Mouse (Mus musculus) cortical plate, adult 2 months (tissue): Measurements from ENCODE around the gene Rrp1. TPM values are rescaled to one million over a fixed set of nuclear protein-coding genes. Genes with fewer than 3 reads are reported as not detected.

Source experiments
- H3K27ac ChIP-seq: fragments of 200-500 bp; 2 replicates; pipeline ENCODE4 v1.5.1; 2012; ENCODE audit warnings: low read length, control low read depth, inconsistent platforms; ENCODE audit not compliant: insufficient read depth
- H3K4me1 ChIP-seq: fragments of 200-500 bp; 2 replicates; pipeline ENCODE4 v1.6.1; 2011; ENCODE audit warnings: low read length; ENCODE audit not compliant: control insufficient read depth, insufficient read depth
- H3K4me3 ChIP-seq: fragments of 200-500 bp; 2 replicates; pipeline ENCODE4 v1.5.1; 2011; ENCODE audit warnings: mild to moderate bottlenecking, low read length, control low read depth; ENCODE audit not compliant: insufficient read depth
- CTCF ChIP-seq: fragments of 200-500 bp; IDR thresholded peaks from 2 replicates; pipeline ENCODE4 v1.5.1; 2011; ENCODE audit warnings: mild to moderate bottlenecking, control low read depth, low read length; ENCODE audit not compliant: insufficient read depth; ENCODE audit errors: extremely low read depth
- POLR2A ChIP-seq: fragments of 200-500 bp; IDR thresholded peaks from 2 replicates; pipeline ENCODE4 v1.6.1; 2011; ENCODE audit warnings: mild to moderate bottlenecking, low read length, control low read depth; ENCODE audit not compliant: insufficient read depth; ENCODE audit errors: extremely low read depth
- polyA plus RNA-seq: library from polyadenylated mRNA; depleted of rRNA; stranded (reverse); fragments of >200 nt; gene quantifications from 2 replicates; pipeline ENCODE4 v1.2.3, GENCODE M21; 2012

Rrp1 gene
- polyA plus RNA-seq, 1 experiment, result 519 TPM

DNA sequence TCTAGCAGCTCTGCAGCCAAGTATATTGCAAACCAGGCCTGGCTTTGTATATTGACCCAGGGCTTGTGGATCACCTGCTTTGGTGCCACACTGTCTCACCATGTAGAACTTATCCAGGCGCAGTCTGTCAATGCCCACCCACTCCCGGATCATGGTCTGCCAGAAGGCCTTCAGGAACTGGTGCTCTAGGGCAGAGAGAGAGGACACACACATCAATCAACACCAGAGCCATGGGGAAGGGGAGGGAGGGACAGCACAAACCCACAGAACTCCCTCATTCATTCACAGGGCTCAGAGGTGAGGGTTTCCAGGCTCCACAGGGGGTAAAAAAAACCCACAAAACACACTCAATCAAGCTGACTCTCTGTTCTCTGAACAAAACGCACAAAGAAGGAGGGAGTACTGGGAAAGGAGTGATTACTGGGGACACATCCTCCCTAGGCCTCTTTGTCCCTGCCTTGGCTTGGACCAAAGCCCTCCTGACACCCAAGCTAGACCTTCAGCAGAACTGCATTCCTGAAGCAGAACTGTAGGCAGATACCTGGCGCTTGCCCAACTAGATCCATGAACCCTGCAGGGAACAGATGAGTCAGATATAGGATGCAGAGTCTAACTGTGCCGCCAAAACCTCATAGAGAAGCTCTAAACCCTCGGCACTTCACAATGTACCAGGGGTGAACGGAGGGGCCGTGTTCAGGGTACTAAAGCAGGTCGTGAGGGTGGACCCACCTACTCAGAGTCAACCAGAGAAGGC, 3.6 kb downstream of the Rrp1 start:
- no peak overlapping the region for H3K27ac ChIP-seq
- 0 out of 2 replicates have a peak, but pooled peaks cover 2% of the 10 kb centered on the region for H3K4me1 ChIP-seq
- no peak overlapping the region for H3K4me3 ChIP-seq
- TF ChIP-seq POLR2A (no peak), CTCF (no peak)

DNA sequence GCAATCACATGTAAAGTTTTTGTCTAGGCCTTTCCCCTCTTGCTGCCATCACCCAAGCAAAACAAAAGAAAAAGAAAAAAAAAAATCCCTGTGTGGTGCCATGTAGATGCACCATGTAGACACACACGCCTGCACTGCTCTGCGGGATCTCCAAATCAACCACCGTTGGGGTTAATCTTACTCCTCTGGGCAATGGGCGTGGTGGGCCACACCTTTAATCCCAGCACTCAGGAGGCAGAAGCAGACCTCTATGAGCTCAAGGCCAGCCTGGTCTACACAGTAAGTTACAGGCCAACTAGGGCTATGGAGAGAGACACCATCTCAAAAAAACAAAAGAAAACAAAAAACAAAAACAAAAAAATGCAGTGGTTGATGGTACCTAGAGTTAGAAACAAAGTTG, 5.7 kb downstream of the Rrp1 start:
- no peak overlapping the region for H3K27ac ChIP-seq
- H3K4me1 ChIP-seq, result 0 out of 2 replicates have a peak, but pooled peaks cover 2% of the 10 kb centered on the region
- no peak overlapping the region for H3K4me3 ChIP-seq
- TF ChIP-seq CTCF, result no peak
- no peak for TF ChIP-seq POLR2A

DNA sequence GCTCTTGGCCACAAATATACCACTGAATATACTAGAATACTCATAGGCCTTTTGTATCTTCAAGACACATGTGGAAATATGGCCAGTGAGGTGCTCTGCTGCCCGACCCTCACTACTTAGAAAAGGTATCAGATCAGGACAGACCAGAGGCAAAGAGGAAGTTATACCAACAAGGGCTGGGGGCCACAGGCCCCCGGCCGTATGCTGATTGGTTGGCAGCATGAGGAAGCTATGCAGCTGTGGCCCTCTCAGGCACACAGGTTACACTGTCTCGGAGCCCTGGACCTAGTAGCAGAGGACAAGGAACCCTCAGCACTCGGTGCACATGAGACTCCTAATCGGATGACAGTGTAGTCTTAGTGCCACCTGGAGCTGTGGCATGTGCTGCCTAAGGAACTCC, 6.7 kb downstream of the Rrp1 start:
- TF ChIP-seq CTCF (no peak), POLR2A (no peak)
- Histone ChIP-seq H3K4me1 (no peaks in the 10 kb centered on the region), H3K4me3 (no peak overlapping the region), H3K27ac (no peak overlapping the region)

DNA sequence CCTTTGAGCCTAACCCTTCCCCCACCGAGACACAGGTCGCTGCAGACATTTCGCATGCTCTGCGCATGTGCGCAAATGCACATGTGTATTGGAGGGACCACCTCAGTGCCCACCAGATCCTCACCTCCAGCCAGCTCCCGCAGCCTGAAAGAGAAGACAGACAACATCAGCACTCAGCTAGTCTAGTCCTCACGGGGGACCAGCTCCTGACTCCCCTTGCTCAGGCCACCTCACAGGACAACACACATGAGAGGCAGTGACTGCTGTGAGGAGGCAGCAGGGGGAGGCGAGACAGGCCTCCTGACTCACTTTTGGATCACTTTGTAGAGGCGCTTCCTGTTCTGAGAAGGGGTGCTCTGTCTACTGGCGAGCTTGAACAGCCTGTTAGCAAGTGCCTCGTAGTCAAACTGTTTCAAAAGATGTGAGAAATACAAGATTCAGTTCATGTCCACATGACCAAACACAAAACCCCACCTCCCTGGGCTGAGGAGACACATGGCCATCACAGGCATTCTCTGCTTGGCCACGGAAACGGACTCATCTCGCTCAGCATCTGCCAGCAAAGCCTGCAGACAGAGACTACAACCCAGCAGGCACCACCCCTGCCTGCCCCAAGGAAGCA, 10.4 kb downstream of the Rrp1 start:
- TF ChIP-seq CTCF (no peak), POLR2A (no peak)
- Histone ChIP-seq H3K4me3 (no peak overlapping the region), H3K27ac (no peak overlapping the region), H3K4me1 (no peaks in the 10 kb centered on the region)

DNA sequence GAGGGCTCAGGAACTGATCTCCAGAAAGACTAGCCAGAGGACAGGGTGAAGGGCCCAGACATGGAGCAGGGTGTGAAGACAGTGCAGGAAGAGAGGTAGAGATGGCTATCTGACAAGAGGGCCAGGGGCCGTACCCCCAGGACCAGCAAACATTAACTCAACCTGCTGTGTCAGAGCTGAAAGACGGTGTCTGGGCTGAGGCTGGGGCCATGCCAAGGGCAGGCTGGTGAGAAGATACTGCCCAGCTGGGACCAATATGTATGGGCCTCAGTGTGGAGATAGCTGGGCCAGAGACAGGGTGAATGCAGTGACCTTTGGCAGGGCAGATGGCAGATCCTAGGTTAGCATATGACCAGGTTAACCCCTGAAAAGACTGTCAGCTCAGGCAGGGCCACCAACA, 11.7 kb downstream of the Rrp1 start:
- Histone ChIP-seq H3K27ac (no peak overlapping the region), H3K4me1 (0 out of 2 replicates have a peak, but pooled peaks cover 1% of the 10 kb centered on the region), H3K4me3 (no peak overlapping the region)
- TF ChIP-seq POLR2A (no peak), CTCF (no peak)

DNA sequence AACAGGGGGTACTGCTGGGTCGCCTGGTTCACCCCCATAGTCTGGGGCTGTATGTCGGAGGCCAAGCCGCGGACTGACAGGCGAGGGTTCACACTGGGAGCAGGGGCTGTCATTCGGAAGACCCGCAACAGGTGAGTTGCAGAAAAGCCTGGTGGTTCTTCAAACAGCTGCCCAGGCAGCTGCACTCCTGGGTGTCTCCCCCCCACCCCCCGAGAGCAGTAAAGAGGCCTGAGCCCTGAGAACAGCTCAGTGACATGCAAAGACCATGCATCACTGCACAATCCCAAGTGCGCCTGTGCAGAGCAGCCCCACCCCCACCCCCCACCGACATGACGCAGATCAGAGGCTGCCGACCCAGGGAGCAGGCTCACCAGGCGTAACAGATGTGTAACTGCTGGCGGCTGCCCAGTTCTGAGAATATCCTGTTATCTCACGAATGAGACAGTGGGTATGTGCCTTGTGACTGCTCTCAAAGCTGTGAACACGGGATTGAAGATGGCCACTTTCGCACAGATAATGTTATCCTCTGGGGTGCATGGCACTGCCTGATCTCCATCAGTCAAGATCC, 13.7 kb downstream of the Rrp1 start:
- TF ChIP-seq POLR2A (no peak), CTCF (no peak)
- no peak overlapping the region for H3K4me3 ChIP-seq
- 0 out of 2 replicates have a peak, but pooled peaks cover 1% of the 10 kb centered on the region for H3K4me1 ChIP-seq
- H3K27ac ChIP-seq, result no peak overlapping the region

DNA sequence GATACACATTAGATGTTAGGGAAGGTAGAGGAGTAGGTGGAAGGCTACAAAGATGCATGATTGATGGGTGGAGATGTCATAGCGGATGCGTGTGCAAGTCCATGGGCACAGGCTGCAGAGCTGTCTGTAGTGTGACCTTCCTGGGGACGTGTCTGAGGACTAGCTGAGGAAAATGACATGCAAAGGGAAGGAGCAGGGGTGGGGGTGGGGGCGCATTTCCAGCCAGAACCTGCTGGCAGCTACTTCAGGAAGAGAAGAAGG, 16.3 kb downstream of the Rrp1 start:
- TF ChIP-seq POLR2A, result no peak
- no peak for TF ChIP-seq CTCF
- Histone ChIP-seq H3K4me1 (0 out of 2 replicates have a peak, but pooled peaks cover 1% of the 10 kb centered on the region), H3K4me3 (no peak overlapping the region), H3K27ac (no peak overlapping the region; the same call in 1 of the 2 replicates)

DNA sequence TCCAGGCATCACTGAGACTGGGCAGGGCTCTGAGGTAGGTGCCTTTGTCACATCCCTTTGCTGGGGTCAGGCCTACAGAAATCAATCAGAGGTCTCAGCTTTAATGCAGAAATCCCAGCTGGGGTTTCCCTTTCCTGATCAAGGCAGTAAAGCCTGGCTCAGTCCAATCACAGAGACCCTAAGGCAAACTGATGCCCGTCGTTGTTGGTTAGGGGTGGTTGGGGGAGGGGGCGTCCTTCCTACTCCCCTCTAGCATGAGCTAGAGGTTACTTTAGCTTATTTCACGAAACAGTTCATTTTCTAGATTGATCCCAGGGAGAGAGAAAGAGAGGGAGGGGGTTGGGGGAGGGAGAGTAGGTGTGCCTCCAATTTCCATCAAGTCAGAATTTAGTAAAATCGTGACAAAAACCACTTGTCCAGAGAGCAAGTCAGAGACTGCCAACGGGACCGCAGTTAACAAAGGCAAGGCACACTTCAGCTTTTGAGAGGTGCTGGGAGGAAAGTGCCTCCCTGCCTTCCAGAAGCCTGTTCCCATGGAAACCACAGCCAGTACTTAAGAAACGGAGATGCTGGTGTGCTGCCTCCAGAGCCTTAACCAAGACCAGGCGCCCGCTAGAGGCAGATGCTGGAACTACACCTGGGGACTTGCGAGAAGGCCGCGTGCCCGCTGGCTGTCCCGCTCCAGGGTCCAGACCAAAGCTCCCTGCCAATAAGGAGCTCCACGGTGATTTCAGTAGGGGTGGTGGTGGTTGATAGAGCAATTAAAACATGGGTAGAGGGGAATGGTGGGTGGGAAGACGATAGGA, 16.8 kb downstream of the Rrp1 start:
- H3K4me1 ChIP-seq, result peaks cover 2% of the 10 kb centered on the region; the same call in 1 of the 2 replicates
- TF ChIP-seq POLR2A (0 out of 2 replicates have a peak, but pooled peaks have one; percentile 10), CTCF (peak; percentile 85)
- no peak overlapping the region; the same call in 1 of the 2 replicates for H3K27ac ChIP-seq
- H3K4me3 ChIP-seq, result no peak overlapping the region

DNA sequence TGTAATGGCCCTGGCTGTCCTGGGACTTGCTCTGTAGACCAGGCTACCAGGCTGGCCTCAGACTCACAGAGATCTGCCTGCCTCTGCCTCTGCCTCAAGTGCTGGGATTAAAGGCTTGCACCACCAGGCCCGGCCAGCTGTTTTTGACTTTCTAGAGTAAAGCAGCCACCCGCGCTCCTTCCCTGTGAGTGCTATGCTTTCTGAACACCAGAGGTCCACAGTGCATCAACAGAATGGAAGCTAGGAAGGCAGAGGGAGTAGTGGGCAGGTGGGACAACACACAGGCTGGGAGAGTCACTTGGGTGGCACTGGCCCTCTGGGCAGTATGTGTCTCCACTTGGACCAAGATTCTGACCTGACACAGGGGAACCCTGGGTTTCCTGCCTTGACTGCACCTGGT, 17.5 kb downstream of the Rrp1 start:
- Histone ChIP-seq H3K4me1 (peaks cover 3% of the 10 kb centered on the region; the same call in 1 of the 2 replicates), H3K4me3 (no peak overlapping the region), H3K27ac (no peak overlapping the region)
- TF ChIP-seq CTCF (no peak), POLR2A (no peak)

DNA sequence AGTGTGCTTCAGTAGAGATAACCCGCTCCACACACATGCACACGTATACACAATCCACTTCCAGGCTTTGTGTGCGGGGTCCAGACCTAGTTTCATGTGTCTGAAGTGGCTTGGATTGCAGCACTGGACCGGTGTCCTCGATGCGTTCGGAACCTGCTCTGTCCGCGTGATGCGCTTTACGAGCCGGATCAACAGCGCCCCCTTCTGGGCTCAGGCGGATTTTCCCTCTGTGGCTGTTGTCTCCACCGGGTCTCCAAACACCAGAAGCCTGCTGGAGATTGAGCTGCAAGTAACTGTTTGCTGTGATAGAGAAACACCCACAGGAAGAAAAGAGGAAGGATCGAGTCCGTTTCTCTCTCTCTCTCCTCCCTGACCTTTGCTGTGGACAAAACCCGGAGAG, 20.8 kb downstream of the Rrp1 start:
- Histone ChIP-seq H3K4me3 (no peak overlapping the region), H3K4me1 (peaks cover 13% of the 10 kb centered on the region), H3K27ac (no peak overlapping the region)
- TF ChIP-seq CTCF, result peak; percentile 86
- TF ChIP-seq POLR2A, result no peak
